Mouse (Mus musculus): Measurements from ENCODE around the gene 4933430I17Rik. TPM values are rescaled to one million over a fixed set of nuclear protein-coding genes. Genes with fewer than 3 reads are reported as not detected.

The 4933430I17Rik gene
- polyA plus RNA-seq, 1 experiment, result 9.8 TPM

DNA sequence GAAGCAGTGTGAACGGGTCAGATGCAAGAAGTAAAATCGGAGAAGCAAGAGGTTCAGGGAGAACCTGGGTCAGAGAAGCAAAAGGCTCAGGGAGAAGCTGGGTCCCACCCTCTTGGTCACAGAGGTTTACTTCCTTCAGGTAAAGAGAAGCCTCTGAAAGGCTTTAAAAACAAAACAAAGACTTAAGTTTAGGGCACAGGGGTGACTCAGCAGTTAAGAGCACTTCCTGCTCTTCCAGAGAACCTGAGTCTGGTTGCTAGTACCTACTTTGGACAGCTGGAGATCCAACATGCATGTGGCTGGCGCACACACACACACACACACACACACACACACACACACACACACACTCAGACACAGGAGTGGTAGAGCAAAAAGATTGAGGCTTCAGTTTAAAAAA lies 40.2 kb upstream of the 4933430I17Rik start:
- no peak overlapping the region for H3K4me3 ChIP-seq (ENCODE audit: control insufficient read depth, low read depth, low read length)
- TF ChIP-seq POLR2A (IDR thresholded peaks at IDR 0.05; ENCODE audit: control insufficient read depth, low read depth, low read length), result no peak
- TF ChIP-seq CTCF (IDR thresholded peaks at IDR 0.05; ENCODE audit: control insufficient read depth, insufficient read depth, insufficient replicate concordance, low read depth, low read length), result no peak

DNA sequence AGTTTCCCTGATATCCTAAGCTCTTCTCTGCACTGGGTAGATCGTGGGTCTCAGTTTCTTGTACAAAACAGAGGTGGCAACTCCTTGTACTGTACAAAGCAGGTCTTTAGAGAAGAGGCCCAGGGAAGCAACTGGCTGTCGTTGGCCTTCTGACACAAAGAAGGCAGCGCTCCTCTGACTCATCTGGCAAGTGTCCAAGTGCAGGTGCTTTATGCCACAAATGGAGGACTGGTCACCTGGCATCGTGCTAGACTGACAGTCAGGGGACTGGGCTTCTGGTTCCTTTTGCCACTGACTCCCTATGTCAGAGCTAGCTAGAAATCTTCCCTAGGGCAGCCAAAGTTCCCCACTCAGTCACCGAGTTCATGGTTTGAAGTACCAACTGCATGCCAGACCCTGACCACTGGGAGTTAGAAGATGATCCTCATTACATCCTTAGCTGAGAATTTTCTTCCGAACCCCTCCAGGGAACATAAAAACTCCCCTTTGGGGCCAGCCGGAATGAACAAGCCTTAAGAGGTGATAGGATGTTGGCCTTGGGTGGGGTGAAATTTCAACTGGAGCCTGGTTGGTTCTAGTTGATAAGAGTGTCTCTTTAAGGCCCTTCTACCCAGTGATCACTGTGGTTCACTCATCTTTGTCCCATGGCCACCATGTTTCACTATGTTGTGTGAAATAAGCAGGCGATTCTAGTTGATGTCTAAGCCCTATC lies 39.6 kb upstream of the 4933430I17Rik start:
- H3K27ac ChIP-seq (ENCODE audit: control insufficient read depth, insufficient read depth, low read depth, low read length), result no peak overlapping the region
- peaks cover 3% of the 10 kb centered on the region for H3K4me1 ChIP-seq (ENCODE audit: control insufficient read depth, insufficient read depth, low read length)
- no peak for TF ChIP-seq CTCF (IDR thresholded peaks at IDR 0.05; ENCODE audit: control insufficient read depth, insufficient read depth, insufficient replicate concordance, low read depth, low read length)
- no peak for TF ChIP-seq POLR2A (IDR thresholded peaks at IDR 0.05; ENCODE audit: control insufficient read depth, low read depth, low read length)
- no peak overlapping the region for H3K4me3 ChIP-seq (ENCODE audit: control insufficient read depth, low read depth, low read length)
- H3K27me3 ChIP-seq (ENCODE audit: control insufficient read depth, insufficient read depth, low read length), result no peaks in the 10 kb centered on the region
- no peaks in the 10 kb centered on the region; the same call in 1 of the 2 replicates for H3K36me3 ChIP-seq (ENCODE audit: control insufficient read depth, insufficient read depth, low read length)

More for the DNA sequence above, 40.2 kb upstream of the 4933430I17Rik start:
- Histone ChIP-seq H3K36me3 (ENCODE audit: control insufficient read depth, insufficient read depth, low read length) (no peaks in the 10 kb centered on the region; the same call in 1 of the 2 replicates), H3K27ac (ENCODE audit: control insufficient read depth, insufficient read depth, low read depth, low read length) (no peak overlapping the region), H3K4me1 (ENCODE audit: control insufficient read depth, insufficient read depth, low read length) (peaks cover 5% of the 10 kb centered on the region), H3K27me3 (ENCODE audit: control insufficient read depth, insufficient read depth, low read length) (no peaks in the 10 kb centered on the region)

DNA sequence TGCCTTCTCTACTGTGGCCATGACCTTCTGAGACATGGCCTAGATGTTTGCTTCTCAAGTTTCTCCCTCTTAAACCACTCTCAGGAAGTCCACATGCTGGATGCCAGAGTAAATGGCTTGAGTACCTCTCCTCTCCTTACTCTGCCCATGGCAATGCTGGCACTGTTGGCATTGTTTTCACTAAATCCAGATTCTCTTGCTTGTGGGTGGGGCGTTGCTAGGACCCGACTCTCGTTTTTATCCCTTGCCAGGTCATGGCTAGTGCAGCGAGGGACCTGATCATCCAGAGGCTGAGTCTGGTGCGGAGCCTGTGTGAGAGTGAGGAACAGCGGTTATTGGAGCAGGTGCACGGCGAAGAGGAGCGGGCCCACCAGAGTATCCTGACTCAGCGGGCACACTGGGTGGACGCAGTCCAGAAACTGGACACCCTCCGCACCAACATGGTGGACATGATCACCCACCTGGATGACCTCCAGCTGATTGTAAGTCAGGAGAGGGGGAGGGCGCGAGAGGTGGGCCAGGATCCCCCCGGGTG lies 38.9 kb upstream of the 4933430I17Rik start:
- Histone ChIP-seq H3K4me1 (ENCODE audit: control insufficient read depth, insufficient read depth, low read length) (no peaks in the 10 kb centered on the region; the same call in 1 of the 2 replicates), H3K27ac (ENCODE audit: control insufficient read depth, insufficient read depth, low read depth, low read length) (no peak overlapping the region), H3K27me3 (ENCODE audit: control insufficient read depth, insufficient read depth, low read length) (no peaks in the 10 kb centered on the region), H3K4me3 (ENCODE audit: control insufficient read depth, low read depth, low read length) (no peak overlapping the region), H3K36me3 (ENCODE audit: control insufficient read depth, insufficient read depth, low read length) (no peaks in the 10 kb centered on the region; the same call in 1 of the 2 replicates)
- TF ChIP-seq CTCF (IDR thresholded peaks at IDR 0.05; ENCODE audit: control insufficient read depth, insufficient read depth, insufficient replicate concordance, low read depth, low read length) (no peak), POLR2A (IDR thresholded peaks at IDR 0.05; ENCODE audit: control insufficient read depth, low read depth, low read length) (no peak)

DNA sequence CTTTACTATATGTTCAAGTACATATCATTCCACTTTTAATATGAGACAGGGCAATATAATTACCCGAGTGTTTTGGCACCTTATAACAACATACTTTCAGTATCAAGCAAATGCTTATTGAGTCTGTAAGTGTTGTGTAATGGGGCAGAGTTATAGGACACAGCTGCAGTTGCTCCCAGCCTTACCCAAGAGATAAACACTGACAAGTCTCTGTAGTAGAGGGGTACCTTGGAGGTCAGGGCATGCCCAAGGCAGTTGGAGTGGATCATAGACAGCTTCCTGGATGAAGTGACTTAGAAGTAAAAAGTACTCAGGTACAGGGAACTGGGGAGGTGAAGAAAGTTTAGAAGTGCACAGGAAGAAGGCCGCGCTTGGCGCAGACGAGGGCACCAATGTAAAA lies 38.0 kb upstream of the 4933430I17Rik start:
- H3K4me3 ChIP-seq (ENCODE audit: control insufficient read depth, low read depth, low read length), result no peak overlapping the region
- H3K27ac ChIP-seq (ENCODE audit: control insufficient read depth, insufficient read depth, low read depth, low read length), result no peak overlapping the region
- no peaks in the 10 kb centered on the region; the same call in 1 of the 2 replicates for H3K36me3 ChIP-seq (ENCODE audit: control insufficient read depth, insufficient read depth, low read length)
- H3K4me1 ChIP-seq (ENCODE audit: control insufficient read depth, insufficient read depth, low read length), result no peaks in the 10 kb centered on the region
- H3K27me3 ChIP-seq (ENCODE audit: control insufficient read depth, insufficient read depth, low read length), result no peaks in the 10 kb centered on the region
- TF ChIP-seq POLR2A (IDR thresholded peaks at IDR 0.05; ENCODE audit: control insufficient read depth, low read depth, low read length), result no peak
- no peak for TF ChIP-seq CTCF (IDR thresholded peaks at IDR 0.05; ENCODE audit: control insufficient read depth, insufficient read depth, insufficient replicate concordance, low read depth, low read length)

DNA sequence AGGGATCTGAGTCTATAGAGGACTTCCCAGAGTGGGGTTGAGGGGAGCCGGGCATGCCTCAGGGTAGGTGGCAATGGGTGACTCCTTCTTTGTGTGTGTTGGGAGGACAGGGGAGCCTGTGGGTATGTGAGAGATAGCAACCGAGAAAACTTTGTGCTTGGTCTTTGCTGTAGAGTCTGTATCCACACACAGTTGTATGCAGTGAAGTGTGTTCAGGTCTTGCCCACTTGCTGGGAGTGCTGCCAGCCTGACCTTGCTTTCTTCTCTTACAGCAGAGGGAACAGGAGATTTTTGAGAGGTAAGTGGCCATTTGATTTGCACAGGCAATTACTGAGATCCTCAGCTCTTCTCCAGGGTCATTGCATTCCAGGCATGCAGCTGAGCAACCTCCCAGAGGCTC lies 37.3 kb upstream of the 4933430I17Rik start:
- Histone ChIP-seq H3K27ac (ENCODE audit: control insufficient read depth, insufficient read depth, low read depth, low read length) (no peak overlapping the region), H3K36me3 (ENCODE audit: control insufficient read depth, insufficient read depth, low read length) (no peaks in the 10 kb centered on the region; the same call in 1 of the 2 replicates), H3K4me1 (ENCODE audit: control insufficient read depth, insufficient read depth, low read length) (no peaks in the 10 kb centered on the region), H3K27me3 (ENCODE audit: control insufficient read depth, insufficient read depth, low read length) (no peaks in the 10 kb centered on the region), H3K4me3 (ENCODE audit: control insufficient read depth, low read depth, low read length) (no peak overlapping the region)
- TF ChIP-seq CTCF (IDR thresholded peaks at IDR 0.05; ENCODE audit: control insufficient read depth, insufficient read depth, insufficient replicate concordance, low read depth, low read length) (no peak), POLR2A (IDR thresholded peaks at IDR 0.05; ENCODE audit: control insufficient read depth, low read depth, low read length) (no peak)

DNA sequence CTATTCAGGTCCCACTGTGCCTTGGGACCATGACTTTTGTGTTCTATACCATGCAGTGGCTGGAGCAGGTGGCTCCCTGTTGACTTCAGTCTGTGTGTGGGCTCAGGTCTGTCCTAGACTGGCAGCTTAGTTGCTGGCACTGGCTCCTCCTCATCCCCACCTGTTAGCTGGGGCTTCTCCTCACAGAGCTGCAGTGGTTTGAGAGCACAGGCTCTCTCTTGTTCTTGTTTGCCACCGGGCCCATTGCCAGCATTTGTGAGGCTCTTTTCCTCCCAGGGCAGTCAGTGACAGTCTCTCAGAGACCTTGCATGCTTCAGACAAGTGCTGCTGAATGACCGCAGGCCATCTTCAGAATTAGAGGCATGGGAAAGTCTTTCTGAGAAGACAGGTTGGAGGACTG lies 32.5 kb upstream of the 4933430I17Rik start:
- Histone ChIP-seq H3K27me3 (ENCODE audit: control insufficient read depth, insufficient read depth, low read length) (no peaks in the 10 kb centered on the region), H3K36me3 (ENCODE audit: control insufficient read depth, insufficient read depth, low read length) (no peaks in the 10 kb centered on the region; the same call in 1 of the 2 replicates), H3K4me1 (ENCODE audit: control insufficient read depth, insufficient read depth, low read length) (no peaks in the 10 kb centered on the region), H3K27ac (ENCODE audit: control insufficient read depth, insufficient read depth, low read depth, low read length) (no peak overlapping the region), H3K4me3 (ENCODE audit: control insufficient read depth, low read depth, low read length) (no peak overlapping the region)
- TF ChIP-seq CTCF (IDR thresholded peaks at IDR 0.05; ENCODE audit: control insufficient read depth, insufficient read depth, insufficient replicate concordance, low read depth, low read length) (no peak), POLR2A (IDR thresholded peaks at IDR 0.05; ENCODE audit: control insufficient read depth, low read depth, low read length) (no peak)

DNA sequence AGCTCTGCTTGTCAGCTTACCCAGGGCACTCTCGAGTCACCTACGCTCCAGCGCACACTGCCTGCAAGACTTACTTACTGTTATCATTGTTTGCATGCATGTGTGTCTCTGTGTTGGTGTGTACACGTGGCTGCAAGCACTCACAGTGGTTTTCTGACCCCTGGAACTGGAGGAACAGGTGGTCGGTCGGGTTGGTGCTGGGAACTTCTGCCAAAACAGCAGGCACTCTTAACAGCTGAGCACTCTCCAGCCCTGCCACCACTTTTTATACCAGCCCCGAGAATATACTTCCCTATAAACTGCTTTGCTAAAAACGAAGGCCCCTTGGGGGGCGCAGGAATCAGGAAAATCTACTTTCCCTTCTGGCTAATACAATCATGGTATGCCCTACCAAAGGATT lies 30.9 kb upstream of the 4933430I17Rik start:
- H3K36me3 ChIP-seq (ENCODE audit: control insufficient read depth, insufficient read depth, low read length), result no peaks in the 10 kb centered on the region
- no peak overlapping the region for H3K27ac ChIP-seq (ENCODE audit: control insufficient read depth, insufficient read depth, low read depth, low read length)
- no peaks in the 10 kb centered on the region for H3K4me1 ChIP-seq (ENCODE audit: control insufficient read depth, insufficient read depth, low read length)
- H3K27me3 ChIP-seq (ENCODE audit: control insufficient read depth, insufficient read depth, low read length), result no peaks in the 10 kb centered on the region
- H3K4me3 ChIP-seq (ENCODE audit: control insufficient read depth, low read depth, low read length), result no peak overlapping the region
- no peak for TF ChIP-seq POLR2A (IDR thresholded peaks at IDR 0.05; ENCODE audit: control insufficient read depth, low read depth, low read length)
- no peak for TF ChIP-seq CTCF (IDR thresholded peaks at IDR 0.05; ENCODE audit: control insufficient read depth, insufficient read depth, insufficient replicate concordance, low read depth, low read length)
